Mouse (Mus musculus) c-Kit-positive CD71-negative TER-119-negative erythroid progenitor cells, embryonic 14.5 days (primary cell): ENCODE measurements at regions not wholly inside any gene's neighbourhood (a gene's known extent, or its start where the extent isn't known, plus 50 kb on each side); places are given as distances from the start of the nearest gene placed in this dataset.
"Not testable (repeated sequence)": the region's sequence is repeated elsewhere in the genome, so short reads cannot be mapped to it uniquely, and the experiment has no call there.

Experiments used
- DNase-seq: peaks from one replicate; pipeline ENCODE4 v3.0.0-alpha.2; 2013; ENCODE audit warnings: low read depth

- peak; percentile 94 for DNase-seq
Measured at GRCm38 (mm10) chrY:4150031-4150430, 378.6 kb downstream of the Gm3376 start.

DNA sequence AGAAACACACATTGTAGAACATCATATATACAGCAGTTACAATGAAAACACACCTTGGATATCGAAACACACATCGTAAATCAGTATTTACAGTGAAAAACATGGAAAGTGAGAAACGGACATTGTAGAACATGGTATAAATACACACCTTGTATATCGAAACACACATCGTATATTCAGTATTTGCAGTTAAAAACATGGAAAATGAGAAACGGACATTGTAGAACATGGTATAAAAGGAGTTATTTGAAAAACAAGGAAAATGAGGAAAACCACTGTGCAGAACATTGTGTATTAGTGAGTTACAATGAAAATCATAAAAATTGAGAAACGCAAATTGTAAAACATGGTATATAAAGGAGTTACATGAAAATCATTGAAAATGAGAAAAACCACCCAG, 379.2 kb downstream of the Gm3376 start:
- not testable (repeated sequence) for DNase-seq

GRCm38 (mm10) chrY:4152998-4153397, 381.5 kb downstream of the Gm3376 start:
- not testable (repeated sequence) for DNase-seq

GRCm38 (mm10) chrY:4160371-4160770, 388.9 kb downstream of the Gm3376 start:
- no peak for DNase-seq
